Mouse (Mus musculus) inflammation-experienced regulatory T-cells (primary cell): ENCODE measurements around the gene Zfp111. TPM values are rescaled to one million over a fixed set of nuclear protein-coding genes. Genes with fewer than 3 reads are reported as not detected.

ENCODE experiments used
- polyA plus RNA-seq, 2 experiments: library from polyadenylated mRNA; unstranded; fragments of 100-300 nt; shearing (Covaris generic); gene quantifications; one replicate each; pipeline ENCODE4 v1.2.1; 2017

Gene Zfp111
- polyA plus RNA-seq = 1 to 10 TPM in 1 of 2 experiments, under 1 TPM in 1; 0.80 to 3.0 TPM

DNA sequence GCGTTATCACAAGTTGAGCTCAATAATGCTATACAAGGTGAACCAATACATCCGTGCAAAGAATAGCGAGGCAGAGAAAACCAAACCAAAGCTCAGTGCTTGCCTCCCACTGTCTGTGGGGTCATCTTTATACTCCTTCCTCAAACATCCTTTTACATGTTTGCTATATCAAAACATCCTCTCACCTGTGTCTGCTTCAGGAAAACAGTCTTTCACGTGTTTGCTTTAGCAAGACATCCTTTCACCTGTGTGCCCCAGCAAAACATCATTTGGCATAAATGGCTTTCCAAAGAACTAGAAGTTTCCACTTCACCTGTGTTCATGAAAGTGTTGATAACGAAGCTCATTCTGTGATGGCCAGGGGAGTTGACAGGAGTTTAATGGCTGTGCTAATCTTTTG lies at the start of gene Zfp111:
TSS of gene Zfp111 (minus strand) at position 101 of the 400 bp plus-strand sequence.

DNA sequence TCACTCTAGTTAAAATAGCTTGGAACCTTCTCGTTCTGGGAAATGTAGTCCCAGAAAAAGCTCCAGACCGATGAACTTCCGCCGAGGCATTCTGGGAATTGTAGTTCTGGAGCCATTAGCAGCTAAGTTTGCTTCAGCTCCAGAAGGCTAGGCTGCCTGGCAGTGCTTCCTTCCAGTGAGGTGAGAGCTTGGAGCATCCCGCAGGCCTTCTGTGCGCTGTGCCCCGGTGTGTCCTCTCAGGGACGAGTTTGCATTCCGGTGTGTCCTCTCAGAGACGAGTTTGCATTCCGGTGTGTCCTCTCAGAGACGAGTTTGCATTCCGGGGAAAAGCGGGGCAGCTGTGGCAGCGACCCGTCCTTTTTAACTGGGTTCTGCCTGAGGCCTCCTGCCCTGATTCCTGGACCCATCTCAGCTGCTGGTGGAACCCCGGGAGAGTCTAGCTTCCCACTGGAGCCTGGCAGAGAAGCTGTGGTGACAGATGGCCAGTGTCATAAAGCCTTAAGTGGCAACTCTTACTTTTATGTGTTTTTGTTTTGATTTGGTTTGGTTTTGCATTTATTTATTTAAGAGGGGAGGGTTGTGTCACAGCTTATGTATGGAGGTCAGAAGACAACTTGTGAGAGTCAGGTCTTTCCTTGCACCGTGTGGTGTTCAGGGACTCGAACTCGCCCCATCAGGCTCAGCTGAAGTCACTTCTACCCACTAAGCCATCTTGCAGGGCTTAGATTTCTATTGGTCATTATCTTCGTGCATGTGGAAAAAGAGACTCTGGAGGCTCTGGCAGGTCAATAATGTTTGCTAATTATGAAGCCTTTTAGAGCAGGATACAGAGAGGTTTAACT lies 43.6 kb upstream of the Zfp111 start, which contains the start of gene Zfp108:
TSS of gene Zfp108 (plus strand) at position 162 of the 842 bp plus-strand sequence.

DNA sequence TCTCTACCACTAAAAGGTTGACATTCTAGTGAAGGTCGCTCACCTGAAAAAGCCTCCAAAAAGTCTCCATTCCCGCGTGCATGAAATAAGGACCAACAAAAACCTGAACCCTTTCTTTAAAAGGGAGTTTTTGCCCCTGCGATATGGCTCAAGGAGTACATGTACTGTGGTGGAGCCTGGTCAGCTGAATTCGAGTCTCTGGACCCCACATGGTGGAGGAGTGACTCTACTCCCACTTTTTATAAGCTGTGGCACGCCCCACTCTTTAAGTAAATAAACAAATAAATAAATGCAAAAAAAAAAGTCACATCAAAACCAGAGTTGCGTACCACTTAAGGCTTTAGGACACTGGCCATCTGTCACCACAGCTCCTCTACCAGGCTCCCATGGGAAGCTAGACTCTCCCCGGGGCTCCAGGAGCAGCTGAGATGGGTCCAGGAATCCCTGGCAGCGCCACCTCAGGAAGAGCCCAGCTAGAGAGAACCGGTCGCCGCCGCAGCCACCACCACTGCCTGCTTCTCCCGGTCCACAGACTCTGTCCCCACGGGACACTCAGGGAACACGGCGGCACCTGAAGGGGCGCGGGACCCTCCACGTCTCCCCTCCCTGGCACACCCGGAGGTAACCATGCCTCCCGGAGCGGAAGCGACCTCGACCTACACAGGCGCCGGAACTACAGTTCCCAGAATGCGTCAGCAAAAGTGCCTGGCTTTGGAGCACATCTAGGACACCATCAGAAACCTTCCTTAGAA lies 26.0 kb upstream of the Zfp111 start, which contains the start of gene Zfp109:
TSS of gene Zfp109 (minus strand) at position 521 of the 752 bp plus-strand sequence.

DNA sequence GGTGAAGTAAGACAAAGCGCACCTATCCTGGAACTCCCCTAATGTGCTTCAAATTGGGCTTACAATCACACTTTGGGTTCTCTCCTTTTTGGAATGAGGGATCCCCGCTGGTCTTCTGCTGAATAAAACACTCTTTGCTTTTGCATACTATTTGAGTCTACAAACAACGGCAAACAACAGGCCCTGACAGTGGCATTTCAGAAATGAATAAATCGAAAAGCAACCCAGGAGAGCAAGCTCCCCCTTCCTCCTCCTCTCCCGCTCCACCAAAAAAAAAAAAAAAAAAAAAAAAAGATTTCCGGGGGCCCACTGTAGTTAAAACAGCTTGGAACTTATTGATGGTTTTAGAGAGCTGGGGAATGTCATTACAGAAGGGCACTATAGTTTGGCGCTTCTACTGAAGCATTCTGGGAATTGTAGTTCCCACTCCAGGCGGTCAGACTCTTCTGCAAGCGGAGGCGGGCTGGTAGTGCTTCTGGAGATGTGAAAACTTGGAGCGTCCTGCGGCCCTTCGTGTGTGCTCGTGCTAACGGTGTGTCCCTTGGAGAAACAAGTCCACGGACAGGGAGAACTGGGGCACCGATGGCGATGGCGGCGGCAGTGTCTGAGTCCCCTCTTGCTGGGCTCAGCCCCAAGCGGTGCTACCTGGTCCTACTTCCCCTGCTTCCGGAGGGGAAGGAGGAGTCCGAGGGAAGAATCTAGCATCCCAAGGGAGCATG lies 36.5 kb downstream of the Zfp111 start, which contains the start of gene Zfp114:
TSS of gene Zfp114 (plus strand) at position 443 of the 719 bp plus-strand sequence.

Other genes with a start within 250 kb of the Zfp111 start
- under 1 TPM; 0.10 to 0.12 TPM for gene Vmn1r181, start 236.8 kb downstream of the Zfp111 start, polyA plus RNA-seq
- under 1 TPM in 1 of 2 experiments, not detected in 1; 0.08 TPM for gene V1rd19, start 209.8 kb downstream of the Zfp111 start, polyA plus RNA-seq
- 1 to 10 TPM in 1 of 2 experiments, under 1 TPM in 1; 0.05 to 1.3 TPM for gene Vmn1r183, start 158.2 kb downstream of the Zfp111 start, polyA plus RNA-seq
- gene Zfp180, start 129.5 kb downstream of the Zfp111 start, polyA plus RNA-seq = 10 to 100 TPM; 28.1 to 47.1 TPM
- under 1 TPM; 0.60 to 0.88 TPM for gene Zfp112, start 99.1 kb downstream of the Zfp111 start, polyA plus RNA-seq
- gene Zfp235, start 77.3 kb downstream of the Zfp111 start, polyA plus RNA-seq = 10 to 100 TPM; 13.4 to 18.2 TPM
- gene Zfp114, start 36.4 kb downstream of the Zfp111 start, polyA plus RNA-seq = 1 to 10 TPM in 1 of 2 experiments, under 1 TPM in 1; 0.78 to 1.6 TPM
- 1 to 10 TPM; 5.5 to 5.8 TPM for gene Zfp109, start 26.1 kb upstream of the Zfp111 start, polyA plus RNA-seq
- gene Zfp108, start 43.4 kb upstream of the Zfp111 start, polyA plus RNA-seq = under 1 TPM; 0.43 to 0.93 TPM
- gene Zfp93, start 59.0 kb upstream of the Zfp111 start, polyA plus RNA-seq = 1 to 10 TPM; 2.7 to 4.1 TPM
- 10 to 100 TPM; 20.2 to 27.5 TPM for gene Zfp61, start 89.8 kb upstream of the Zfp111 start, polyA plus RNA-seq
- 10 to 100 TPM; 17.0 to 17.9 TPM for gene Zfp94, start 105.2 kb upstream of the Zfp111 start, polyA plus RNA-seq
- not detected for gene Tescl, start 122.5 kb upstream of the Zfp111 start, polyA plus RNA-seq
- 1 to 10 TPM in 1 of 2 experiments, under 1 TPM in 1; 0.11 to 2.3 TPM for gene Lypd5, start 137.8 kb upstream of the Zfp111 start, polyA plus RNA-seq
- gene Kcnn4, start 158.8 kb upstream of the Zfp111 start, polyA plus RNA-seq = 100 to 1,000 TPM; 350 to 423 TPM
- 10 to 100 TPM; 51.5 to 80.1 TPM for gene Smg9, start 188.2 kb upstream of the Zfp111 start, polyA plus RNA-seq
- under 1 TPM in 1 of 2 experiments, not detected in 1; 0.45 TPM for gene Irgc1, start 240.9 kb upstream of the Zfp111 start, polyA plus RNA-seq